Mouse (Mus musculus) intestine, embryonic 16.5 days (tissue): ENCODE results near the gene Pfdn2. TPM values are rescaled to one million over a fixed set of nuclear protein-coding genes. Genes with fewer than 3 reads are reported as not detected.

Experiments
- ATAC-seq: fragments of 200-750 bp; cut with Nextera tagmentation; 2 replicates; pipeline ENCODE4 v1.8.0; 2017; ENCODE audit warnings: moderate TSS enrichment, moderate library complexity
- H3K27ac ChIP-seq: fragments of 300-500 bp; sonication (generic); 2 replicates; pipeline ENCODE4 v1.5.1; 2014; ENCODE audit warnings: mild to moderate bottlenecking, low read length
- H3K27me3 ChIP-seq: fragments of 300-500 bp; sonication (generic); replicated peaks from 2 replicates; pipeline ENCODE4 v1.6.1; 2014; ENCODE audit warnings: low read length, control low read depth, mixed read lengths; ENCODE audit not compliant: control insufficient read depth, insufficient read depth
- H3K36me3 ChIP-seq: fragments of 300-500 bp; sonication (generic); 2 replicates; pipeline ENCODE4 v1.6.1; 2014; ENCODE audit warnings: low read length, control low read depth; ENCODE audit not compliant: control insufficient read depth, insufficient read depth
- H3K4me1 ChIP-seq: fragments of 300-500 bp; sonication (generic); 2 replicates; pipeline ENCODE4 v1.6.1; 2014; ENCODE audit warnings: low read length, control low read depth, mixed read lengths; ENCODE audit not compliant: control insufficient read depth, insufficient read depth
- H3K4me2 ChIP-seq: fragments of 300-500 bp; sonication (generic); 2 replicates; pipeline ENCODE4 v1.6.1; 2014; ENCODE audit warnings: low read depth, low read length, control low read depth
- H3K4me3 ChIP-seq: fragments of 300-500 bp; sonication (generic); 2 replicates; pipeline ENCODE4 v1.5.1; 2014; ENCODE audit warnings: mild to moderate bottlenecking, low read length
- H3K9ac ChIP-seq: fragments of 300-500 bp; sonication (generic); 2 replicates; pipeline ENCODE4 v1.6.1; 2014; ENCODE audit warnings: low read depth, low read length
- H3K9me3 ChIP-seq: fragments of 300-500 bp; sonication (generic); 2 replicates; pipeline ENCODE4 v1.6.1; 2016; ENCODE audit warnings: low read length, control low read depth; ENCODE audit not compliant: control insufficient read depth
- WGBS: fragments of 180-500 bp; shearing (Covaris S2); extraction: QIAGEN DNeasy Blood & Tissue Kit; methylation state at CpG from one replicate; pipeline ENCODE4 v1.1.7; 2014; 5-methylcytosine and 5-hydroxymethylcytosine counted together
- polyA plus RNA-seq: library from polyadenylated mRNA; unstranded; fragments of >200 nt; fragmentation: Nextera tagmentation; extraction: Ambion mirVana; gene quantifications from 2 replicates; pipeline ENCODE4 v1.2.1, GENCODE M21; 2015

The Pfdn2 gene
- polyA plus RNA-seq, 1 experiment from 2014 or later: 99.0 TPM

DNA sequence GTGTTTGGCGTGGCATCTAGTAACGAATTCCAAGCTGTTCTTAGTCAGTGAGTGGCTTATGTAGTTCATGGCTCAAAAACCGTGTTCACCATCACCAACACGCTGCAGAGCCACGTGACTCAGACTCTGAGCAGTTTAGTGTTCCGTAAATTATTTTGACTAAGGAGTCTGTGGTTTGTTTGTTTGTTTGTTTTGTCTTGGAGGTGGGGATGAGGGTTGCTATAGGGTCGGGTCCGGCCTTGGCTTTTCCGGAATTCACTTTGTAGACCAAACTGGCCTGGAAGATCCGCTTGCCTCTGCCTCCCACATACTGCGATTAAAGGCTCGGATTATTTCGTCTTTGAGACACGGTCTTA is 603 bp downstream of the Pfdn2 start:
- WGBS: under 1% methylated on average over 14 of the region's 14 CpGs
- H3K9ac ChIP-seq: peak overlapping the region; percentile 77
- 0 out of 2 replicates have a peak, but pooled peaks cover 4% of the 10 kb centered on the region for H3K9me3 ChIP-seq
- H3K4me2 ChIP-seq: peak overlapping the region; percentile 80
- H3K4me3 ChIP-seq: peak overlapping the region; percentile 73
- no peak for ATAC-seq
- H3K4me1 ChIP-seq: peaks cover 13% of the 10 kb centered on the region
- H3K27ac ChIP-seq: peak overlapping the region; percentile 10; the same call in 1 of the 2 replicates
- H3K27me3 ChIP-seq: no peaks in the 10 kb centered on the region
- H3K36me3 ChIP-seq: peaks cover 3% of the 10 kb centered on the region; the same call in 1 of the 2 replicates

DNA sequence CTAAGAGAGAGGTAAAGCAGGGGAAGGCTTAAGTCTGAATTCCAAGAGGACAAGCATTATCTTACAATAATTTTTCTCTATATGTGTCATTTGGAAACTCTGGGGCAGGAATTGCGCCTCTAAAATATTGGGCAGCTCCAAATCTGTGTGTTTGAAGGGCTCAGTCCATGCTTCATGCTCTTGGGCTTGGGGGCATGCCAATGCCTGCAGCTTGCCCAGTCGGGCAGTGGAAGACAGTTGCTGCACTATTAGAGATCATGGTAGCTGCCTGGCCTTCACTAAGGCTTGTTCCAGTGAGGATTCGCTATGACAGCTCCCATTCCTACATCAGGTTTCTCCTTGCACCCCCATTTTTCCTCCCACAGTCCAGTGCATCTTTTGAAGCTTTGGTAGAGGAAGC is 3.2 kb downstream of the Pfdn2 start:
- H3K9me3 ChIP-seq: 0 out of 2 replicates have a peak, but pooled peaks cover 4% of the 10 kb centered on the region
- H3K9ac ChIP-seq: no peak overlapping the region
- peaks cover 10% of the 10 kb centered on the region for H3K4me1 ChIP-seq
- no peaks in the 10 kb centered on the region for H3K27me3 ChIP-seq
- no peaks in the 10 kb centered on the region for H3K36me3 ChIP-seq
- H3K27ac ChIP-seq: no peak overlapping the region
- no peak overlapping the region for H3K4me3 ChIP-seq
- 93% methylated on average over 3 of the region's 3 CpGs for WGBS
- no peak for ATAC-seq
- no peak overlapping the region for H3K4me2 ChIP-seq

DNA sequence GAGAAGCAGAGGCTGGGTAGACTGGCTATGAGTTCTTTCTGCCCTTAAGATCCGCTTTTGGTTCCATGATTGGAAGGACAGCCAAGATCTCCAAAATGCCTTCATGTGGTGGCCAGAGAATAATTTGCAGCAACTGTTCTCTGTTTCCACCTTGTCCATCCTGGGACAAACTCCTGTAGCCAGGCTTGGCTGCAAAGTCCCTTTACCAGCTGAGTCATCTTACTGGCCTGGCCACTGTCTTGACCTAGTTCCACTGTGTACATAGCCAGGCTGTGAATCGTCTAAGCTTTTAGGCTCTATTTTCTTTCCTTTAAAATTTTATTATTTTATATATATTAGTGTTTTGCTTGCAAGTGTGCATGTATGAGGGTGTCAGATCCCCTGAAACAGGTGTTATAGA is 3.7 kb downstream of the Pfdn2 start:
- Histone ChIP-seq H3K27ac (no peak overlapping the region), H3K4me1 (peaks cover 8% of the 10 kb centered on the region), H3K36me3 (no peaks in the 10 kb centered on the region), H3K4me3 (no peak overlapping the region), H3K9ac (no peak overlapping the region), H3K27me3 (no peaks in the 10 kb centered on the region), H3K4me2 (no peak overlapping the region), H3K9me3 (0 out of 2 replicates have a peak, but pooled peaks cover 4% of the 10 kb centered on the region)
- no peak for ATAC-seq
- 77% methylated on average over 2 of the region's 2 CpGs for WGBS

DNA sequence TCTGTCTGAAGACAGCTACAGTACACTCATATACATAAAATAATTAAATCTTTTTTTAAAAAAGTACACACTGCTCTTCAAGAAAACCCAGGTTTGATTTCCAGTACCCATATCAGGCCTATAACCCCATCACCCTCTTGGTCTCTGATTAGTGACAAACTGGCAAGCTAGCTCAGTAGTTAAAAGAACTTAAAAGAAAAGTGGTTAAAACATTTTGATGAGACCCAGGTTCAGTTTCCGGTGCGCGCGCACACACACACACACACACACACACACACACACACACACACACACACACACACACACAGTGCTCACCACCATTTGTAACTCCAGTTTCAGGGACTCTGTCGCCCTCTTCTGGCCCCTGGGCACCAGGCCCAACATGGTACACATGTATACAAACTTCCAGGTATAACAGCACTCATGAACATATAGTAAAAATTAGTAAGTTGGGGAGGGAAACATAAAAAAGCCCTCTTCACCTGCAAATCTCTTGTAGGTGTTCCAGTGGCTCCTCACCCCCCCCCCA is 10.4 kb downstream of the Pfdn2 start:
- Histone ChIP-seq H3K36me3 (peaks cover 3% of the 10 kb centered on the region; the same call in 1 of the 2 replicates), H3K4me1 (peaks cover 6% of the 10 kb centered on the region; the same call in 1 of the 2 replicates), H3K4me2 (no peak overlapping the region), H3K4me3 (no peak overlapping the region), H3K27me3 (no peaks in the 10 kb centered on the region), H3K27ac (no peak overlapping the region), H3K9ac (no peak overlapping the region), H3K9me3 (no peaks in the 10 kb centered on the region)
- WGBS: 70% methylated on average over 5 of the region's 5 CpGs
- no peak for ATAC-seq

DNA sequence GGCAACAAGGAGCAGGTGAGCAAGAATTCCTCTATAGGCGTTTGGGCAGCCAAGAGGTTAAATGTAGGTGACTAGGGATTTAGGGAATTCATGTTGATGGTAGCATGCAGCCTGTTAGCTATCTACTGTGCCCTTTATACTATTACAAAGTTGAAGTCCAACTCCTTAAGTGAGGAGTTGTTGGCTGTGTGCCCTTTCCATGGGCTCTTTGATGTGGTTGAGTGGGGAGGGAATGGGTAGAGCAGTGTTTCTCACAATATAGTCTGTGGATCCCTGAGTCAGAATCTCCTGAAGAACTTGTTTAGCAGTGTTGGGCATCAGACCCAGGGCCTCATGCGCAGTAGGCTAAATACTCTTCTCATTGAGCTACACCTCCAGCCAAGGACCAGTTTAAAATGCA is 11.3 kb downstream of the Pfdn2 start:
- no peak for ATAC-seq
- H3K9me3 ChIP-seq: no peaks in the 10 kb centered on the region
- WGBS: 88% methylated on average over 2 of the region's 2 CpGs

DNA sequence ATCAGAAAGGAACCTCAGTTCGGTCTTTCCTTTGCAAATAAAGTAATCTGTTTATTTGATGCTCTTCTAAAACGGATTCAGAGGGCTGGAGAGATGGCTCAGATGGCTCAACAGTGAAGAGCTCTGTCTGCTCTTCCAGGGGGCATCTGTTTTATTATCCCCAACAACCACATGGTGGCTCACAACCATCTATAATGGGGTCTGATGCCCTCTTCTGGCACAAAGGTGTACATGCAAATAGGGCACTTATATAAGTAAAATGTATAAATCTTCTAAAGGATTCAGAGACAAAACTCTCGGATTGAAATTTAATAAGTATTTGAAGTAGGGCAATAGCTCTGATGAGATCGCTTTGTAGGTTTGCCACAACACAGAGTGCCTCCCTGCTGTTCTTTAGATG is 13.0 kb downstream of the Pfdn2 start:
- no peaks in the 10 kb centered on the region for H3K9me3 ChIP-seq
- ATAC-seq: no peak
- WGBS: 63% methylated on average over 4 of the region's 4 CpGs

More for the DNA sequence above, 11.3 kb downstream of the Pfdn2 start:
- Histone ChIP-seq H3K9ac (no peak overlapping the region), H3K4me2 (no peak overlapping the region), H3K36me3 (peaks cover 3% of the 10 kb centered on the region; the same call in 1 of the 2 replicates), H3K4me3 (no peak overlapping the region), H3K27me3 (no peaks in the 10 kb centered on the region), H3K4me1 (peaks cover 9% of the 10 kb centered on the region; the same call in 1 of the 2 replicates), H3K27ac (no peak overlapping the region)

DNA sequence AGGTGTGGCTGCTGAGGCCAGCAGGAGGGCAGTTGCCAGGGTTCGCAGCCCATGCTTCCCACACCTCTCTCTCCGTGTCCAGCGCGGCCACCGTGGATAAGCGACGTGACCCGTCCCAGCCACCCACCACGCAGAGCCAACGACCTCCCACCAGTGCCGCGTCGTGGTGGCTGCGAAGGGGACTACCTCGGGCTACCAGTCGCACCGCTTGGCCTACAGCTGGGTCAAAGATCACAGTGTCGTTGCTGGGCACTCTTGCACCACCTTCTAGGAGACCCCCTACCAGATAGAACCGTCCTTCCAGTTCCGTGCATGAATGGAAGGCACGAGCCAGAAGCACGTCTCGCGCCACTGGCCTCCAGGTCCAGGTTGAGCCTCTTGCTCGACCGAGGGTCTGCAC is 14.8 kb downstream of the Pfdn2 start:
- H3K4me3 ChIP-seq: peak overlapping the region; percentile 56
- no peak overlapping the region for H3K27ac ChIP-seq
- peaks cover 3% of the 10 kb centered on the region; the same call in 1 of the 2 replicates for H3K36me3 ChIP-seq
- H3K27me3 ChIP-seq: no peaks in the 10 kb centered on the region
- no peaks in the 10 kb centered on the region for H3K9me3 ChIP-seq
- peaks cover 9% of the 10 kb centered on the region; the same call in 1 of the 2 replicates for H3K4me1 ChIP-seq
- WGBS: 11% methylated on average over 26 of the region's 26 CpGs
- H3K4me2 ChIP-seq: peak overlapping the region; percentile 73
- peak overlapping the region; percentile 67 for H3K9ac ChIP-seq
- peak; percentile 60; the same call in 1 of the 2 replicates for ATAC-seq

More for the DNA sequence above, 13.0 kb downstream of the Pfdn2 start:
- no peak overlapping the region for H3K27ac ChIP-seq
- peaks cover 3% of the 10 kb centered on the region; the same call in 1 of the 2 replicates for H3K36me3 ChIP-seq
- no peak overlapping the region for H3K4me2 ChIP-seq
- H3K9ac ChIP-seq: no peak overlapping the region
- no peak overlapping the region for H3K4me3 ChIP-seq
- peaks cover 9% of the 10 kb centered on the region; the same call in 1 of the 2 replicates for H3K4me1 ChIP-seq
- no peaks in the 10 kb centered on the region for H3K27me3 ChIP-seq

DNA sequence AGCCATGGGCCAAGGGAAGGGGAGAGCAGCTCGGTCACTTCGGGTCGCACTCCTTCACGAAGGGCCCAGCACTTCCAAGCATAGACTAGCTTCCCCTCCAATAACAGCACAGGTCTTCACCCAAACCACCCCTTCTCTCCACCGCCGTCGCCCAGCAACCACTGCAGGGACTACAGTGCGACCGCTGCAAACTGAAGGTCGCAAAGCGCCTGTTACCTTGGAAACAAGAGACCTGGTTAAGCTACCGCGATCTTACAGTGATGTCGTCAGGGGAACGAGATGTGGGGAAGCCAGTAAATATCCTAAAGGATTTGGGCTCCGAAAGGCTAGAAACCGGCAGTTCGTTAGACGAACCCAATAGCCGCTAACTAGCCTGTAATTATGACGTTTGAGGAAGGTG is 15.2 kb downstream of the Pfdn2 start, which contains the start of gene Klhdc9:
Klhdc9 (minus strand) TSS at position 143 of the 400 bp plus-strand sequence.
- peak; percentile 92 for ATAC-seq
- WGBS: under 1% methylated on average over 21 of the region's 21 CpGs

DNA sequence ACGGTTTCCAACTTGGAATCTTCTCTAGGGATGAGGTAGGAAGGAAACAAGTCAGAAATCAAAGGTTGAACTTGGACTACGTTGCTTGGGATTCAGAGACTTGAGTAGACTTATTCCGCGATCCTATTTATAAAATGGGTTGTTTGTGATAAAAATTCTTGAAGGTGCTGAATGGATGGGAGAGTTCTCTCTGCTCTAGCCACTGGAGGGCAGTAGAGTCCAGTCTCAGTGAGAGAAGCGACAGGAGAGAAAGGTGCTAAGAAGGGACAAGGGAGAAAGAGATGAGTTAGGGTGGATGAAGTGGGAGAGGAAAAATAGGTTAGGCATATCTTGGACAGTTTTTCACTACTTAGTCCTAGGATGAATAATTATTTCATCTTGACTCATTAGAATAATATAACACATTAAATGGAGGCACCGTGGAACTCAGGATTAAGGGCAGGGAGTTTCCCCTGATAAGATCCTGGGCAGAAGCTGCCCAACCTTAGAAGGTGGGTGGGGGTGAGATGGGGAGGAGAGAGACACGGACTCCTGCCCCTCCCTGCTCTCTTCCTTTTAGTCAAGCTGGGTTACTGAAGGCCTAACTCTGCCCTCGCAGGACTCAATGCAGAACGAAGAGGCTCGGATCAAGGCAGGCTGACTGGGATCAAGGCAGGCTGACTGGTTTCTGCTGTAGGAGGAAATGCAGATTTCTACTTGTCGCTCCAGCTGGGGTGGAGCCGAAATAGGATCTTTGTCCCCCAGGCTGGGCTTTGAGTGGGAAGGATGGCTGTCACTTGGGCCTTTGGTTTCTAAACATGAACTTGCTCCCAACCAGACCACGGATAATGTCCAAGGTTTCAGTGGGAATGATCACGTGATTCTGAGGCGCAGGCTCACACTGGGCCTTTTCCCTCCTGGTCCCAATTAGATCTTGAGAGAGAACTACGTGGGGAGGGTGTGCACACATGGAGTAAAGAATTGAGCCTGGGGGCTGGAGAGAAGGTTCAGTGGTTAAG is 15.9 kb downstream of the Pfdn2 start:
- Histone ChIP-seq H3K4me2 (peak overlapping the region; percentile 73), H3K9ac (peak overlapping the region; percentile 67), H3K9me3 (no peaks in the 10 kb centered on the region), H3K27me3 (no peaks in the 10 kb centered on the region), H3K4me1 (peaks cover 9% of the 10 kb centered on the region; the same call in 1 of the 2 replicates), H3K36me3 (peaks cover 3% of the 10 kb centered on the region; the same call in 1 of the 2 replicates), H3K27ac (peak overlapping the region; percentile 40), H3K4me3 (peak overlapping the region; percentile 56)
- peak; percentile 74 for ATAC-seq
- WGBS: 28% methylated on average over 16 of the region's 16 CpGs

More for the DNA sequence above, 15.2 kb downstream of the Pfdn2 start, which contains the start of gene Klhdc9:
- Histone ChIP-seq H3K4me1 (peaks cover 9% of the 10 kb centered on the region; the same call in 1 of the 2 replicates), H3K9ac (peak within 1 kb of the TSS; percentile 67), H3K27ac (peak within 1 kb of the TSS; percentile 40), H3K4me3 (peak within 1 kb of the TSS; percentile 56), H3K36me3 (peaks cover 3% of the 10 kb centered on the region; the same call in 1 of the 2 replicates), H3K9me3 (no peaks in the 10 kb centered on the region), H3K4me2 (peak within 1 kb of the TSS; percentile 73), H3K27me3 (no peaks in the 10 kb centered on the region)
